Mouse (Mus musculus): ENCODE results near the gene Gm49345. TPM values are rescaled to one million over a fixed set of nuclear protein-coding genes. Genes with fewer than 3 reads are reported as not detected.
"Not testable (repeated sequence)": the region's sequence is repeated elsewhere in the genome, so short reads cannot be mapped to it uniquely, and the experiment has no call there.

The Gm49345 gene
- total RNA-seq (2015; ENCODE audit: low replicate concordance) (not detected in 2 replicates), total RNA-seq (2017; ENCODE audit: low replicate concordance) (0.13 TPM in 1 of 2 replicates, not detected in the other)

DNA sequence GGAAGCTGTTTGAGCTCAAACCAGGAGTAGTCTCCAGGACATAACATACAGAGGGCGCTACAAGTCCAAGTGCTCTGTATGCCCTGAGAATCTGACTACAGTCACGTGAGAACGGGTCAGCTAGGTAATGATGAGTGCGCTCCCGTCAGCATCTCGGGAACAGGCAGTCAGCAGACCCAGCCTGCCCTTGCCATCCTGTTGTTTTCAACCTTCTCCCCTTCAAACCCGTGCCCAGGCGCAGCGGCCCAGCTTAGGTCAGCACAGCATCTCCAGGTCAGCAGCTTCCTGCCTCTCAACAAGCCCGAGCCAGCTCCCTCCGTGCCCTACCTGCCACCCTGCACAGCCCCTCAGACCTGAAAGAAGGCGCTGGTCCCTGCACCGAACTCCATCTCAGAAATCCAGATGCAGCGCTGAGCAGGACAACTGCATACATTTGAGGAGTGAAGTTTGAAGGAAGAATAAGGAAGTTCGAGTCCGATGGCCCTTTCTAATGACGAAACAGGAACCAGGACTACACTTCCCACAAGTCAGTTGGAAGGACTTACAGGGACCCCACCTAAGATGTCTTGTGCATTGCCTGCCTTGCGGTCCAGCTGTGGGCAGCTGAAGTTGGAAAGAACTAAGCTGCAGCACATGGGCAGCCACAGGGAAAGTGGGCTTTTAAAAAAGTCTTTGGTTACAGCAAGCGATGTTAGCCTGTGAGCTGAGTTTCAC is at the start of gene Gm49345, which contains the start of gene Zfp729a:
TSS of gene Gm49345 (minus strand) at position 476 of the 714 bp plus-strand sequence.
TSS of gene Zfp729a (minus strand) at position 498 of the 714 bp plus-strand sequence.
- peak; percentile 86 for ATAC-seq (replicated peaks; ENCODE audit: low FRiP score, poor library complexity, severe bottlenecking)

DNA sequence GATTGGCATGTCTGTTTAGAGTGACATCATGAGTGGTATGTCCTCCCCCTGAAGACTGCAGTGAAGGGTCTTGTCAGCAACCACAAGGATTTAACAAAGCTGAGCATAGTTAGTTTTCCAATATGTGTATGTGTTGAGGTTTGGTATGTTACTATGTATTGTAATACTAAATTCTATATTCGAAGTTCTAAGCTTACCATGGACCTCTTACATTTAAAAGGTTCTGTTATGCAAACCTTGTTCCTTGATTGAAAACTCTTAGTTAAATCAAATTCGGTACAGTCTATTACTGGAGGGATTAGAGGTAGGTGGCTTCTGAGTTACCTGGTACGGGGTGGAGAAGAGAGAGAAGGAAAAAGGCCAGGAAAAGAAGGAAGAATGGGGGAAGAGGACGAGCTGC is 49.4 kb upstream of the Gm49345 start, which contains the start of gene Zfp738:
TSS of gene Zfp738 (minus strand) at position 101 of the 400 bp plus-strand sequence.
- no peak for ATAC-seq (replicated peaks; ENCODE audit: low FRiP score, poor library complexity, severe bottlenecking)

DNA sequence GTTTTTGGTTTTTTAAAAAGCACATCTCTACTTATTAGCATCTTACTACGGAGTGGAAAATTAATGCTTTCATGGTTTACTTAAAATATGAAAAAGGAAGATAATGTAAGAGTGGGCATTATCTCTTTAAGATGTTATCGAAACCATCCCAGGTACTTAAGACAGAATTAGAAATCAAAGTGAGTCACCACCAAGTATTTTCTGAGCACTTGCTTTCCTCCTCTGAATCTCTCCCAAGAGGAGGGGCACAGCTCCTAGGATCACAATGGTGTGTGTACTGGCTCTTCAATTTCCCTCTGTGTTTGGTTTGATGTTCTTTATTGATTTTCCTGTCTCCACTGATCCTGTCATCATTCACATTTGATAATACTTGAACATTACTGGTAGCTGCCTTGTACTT is 46.3 kb upstream of the Gm49345 start:
- not testable (repeated sequence) for ATAC-seq (replicated peaks; ENCODE audit: low FRiP score, poor library complexity, severe bottlenecking)

DNA sequence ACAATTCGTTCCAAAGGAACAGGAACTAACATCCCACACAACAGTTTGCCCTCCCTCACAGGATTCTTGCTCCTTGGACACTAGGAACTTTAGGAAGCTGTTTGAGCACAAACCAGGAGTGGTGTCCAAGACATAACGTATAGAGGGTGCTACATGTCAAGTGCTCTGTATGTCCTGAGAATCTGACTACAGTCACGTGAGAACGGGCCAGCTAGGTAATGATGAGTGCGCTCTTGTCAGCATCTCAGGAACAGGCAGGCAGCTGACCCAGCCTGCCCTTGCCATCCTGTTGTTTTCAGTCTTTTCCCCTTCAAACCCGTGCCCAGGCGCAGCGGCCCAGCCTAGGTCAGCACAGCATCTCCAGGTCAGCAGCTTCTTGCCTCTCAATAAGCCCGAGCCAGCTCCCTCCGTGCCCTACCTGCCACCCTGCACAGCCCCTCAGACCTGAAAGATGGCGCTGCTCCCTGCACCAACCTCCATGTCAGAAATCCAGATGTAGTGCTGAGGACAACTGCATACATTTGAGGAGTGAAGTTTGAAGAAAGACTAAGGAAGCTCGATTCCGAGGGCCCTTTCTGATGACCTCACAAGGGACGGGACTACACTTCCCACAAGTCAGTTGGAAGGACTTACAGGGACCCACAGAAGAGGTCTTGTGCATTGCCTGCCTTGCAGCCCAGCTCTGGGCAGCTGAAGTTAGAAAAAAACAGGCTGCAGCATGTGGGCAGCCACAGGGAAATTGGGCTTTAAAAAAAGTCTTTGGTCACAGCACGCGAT is 45.6 kb upstream of the Gm49345 start:
- peak; percentile 80 for ATAC-seq (replicated peaks; ENCODE audit: low FRiP score, poor library complexity, severe bottlenecking)

- no peak for ATAC-seq (replicated peaks; ENCODE audit: low FRiP score, poor library complexity, severe bottlenecking)
Measured at GRCm38 (mm10) chr13:67674902-67675301, 37.3 kb upstream of the Gm49345 start.

DNA sequence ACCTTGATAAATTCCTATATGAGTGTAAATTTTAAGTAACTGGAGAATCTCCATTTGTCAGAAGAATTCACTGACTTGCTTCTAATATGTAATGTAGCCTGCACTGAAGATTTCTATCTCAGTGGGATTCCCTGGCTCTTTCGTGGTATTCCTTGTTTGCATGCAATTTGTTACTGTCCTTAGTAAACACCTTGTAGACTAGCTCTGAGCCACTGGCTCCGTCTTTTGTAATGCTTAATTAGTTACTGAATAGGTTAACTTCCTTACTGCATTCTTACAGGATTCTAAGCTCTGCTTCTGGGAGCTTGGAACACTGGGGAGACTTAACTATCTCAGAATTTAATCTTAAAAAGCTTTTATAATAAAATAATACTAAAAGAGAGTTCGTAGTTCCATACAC is 14.9 kb upstream of the Gm49345 start:
- ATAC-seq (replicated peaks; ENCODE audit: low FRiP score, poor library complexity, severe bottlenecking), result no peak

- no peak for ATAC-seq (replicated peaks; ENCODE audit: low FRiP score, poor library complexity, severe bottlenecking)
Measured at GRCm38 (mm10) chr13:67610108-67610507, 27.5 kb downstream of the Gm49345 start.

DNA sequence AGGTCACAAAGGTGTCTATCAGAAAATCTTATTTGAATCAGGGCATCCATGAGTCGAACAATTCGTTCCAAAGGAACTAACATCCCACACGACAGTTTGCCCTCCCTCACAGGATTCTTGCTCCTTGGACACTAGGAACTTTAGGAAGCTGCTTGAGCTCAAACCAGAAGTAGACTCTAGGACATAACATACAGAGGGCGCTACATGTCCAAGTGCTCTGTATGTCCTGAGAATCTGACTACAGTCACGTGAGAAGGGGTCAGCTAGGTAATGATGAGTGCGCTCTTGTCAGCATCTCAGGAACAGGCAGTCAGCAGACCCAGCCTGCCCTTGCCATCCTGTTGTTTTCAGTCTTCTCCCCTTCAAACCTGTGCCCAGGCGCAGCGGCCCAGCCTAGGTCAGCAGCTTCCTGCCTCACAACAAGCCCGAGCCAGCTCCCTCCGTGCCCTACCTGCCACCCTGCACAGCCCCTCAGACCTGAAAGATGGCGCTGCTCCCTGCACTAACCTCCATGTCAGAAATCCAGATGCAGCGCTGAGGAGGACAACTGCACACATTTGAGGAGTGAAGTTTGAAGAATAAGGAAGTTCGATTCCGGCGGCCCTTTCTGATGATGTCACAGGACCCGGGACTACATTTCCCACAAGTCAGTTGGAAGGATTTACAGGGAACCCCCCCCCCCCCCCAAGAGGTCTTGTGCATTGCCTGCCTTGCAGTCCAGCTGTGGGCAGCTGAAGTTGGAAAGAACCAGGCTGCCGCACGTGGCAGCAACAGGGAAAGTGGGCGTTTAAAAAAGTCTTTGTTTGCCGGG is 28.3 kb downstream of the Gm49345 start, which contains the start of gene Zfp729b:
TSS of gene Zfp729b (minus strand) at position 642 of the 811 bp plus-strand sequence.
- peak; percentile 71 for ATAC-seq (replicated peaks; ENCODE audit: low FRiP score, poor library complexity, severe bottlenecking)

GRCm38 (mm10) chr13:67572591-67573189 is 64.9 kb downstream of the Gm49345 start:
- ATAC-seq (replicated peaks; ENCODE audit: low FRiP score, poor library complexity, severe bottlenecking), result no peak

DNA sequence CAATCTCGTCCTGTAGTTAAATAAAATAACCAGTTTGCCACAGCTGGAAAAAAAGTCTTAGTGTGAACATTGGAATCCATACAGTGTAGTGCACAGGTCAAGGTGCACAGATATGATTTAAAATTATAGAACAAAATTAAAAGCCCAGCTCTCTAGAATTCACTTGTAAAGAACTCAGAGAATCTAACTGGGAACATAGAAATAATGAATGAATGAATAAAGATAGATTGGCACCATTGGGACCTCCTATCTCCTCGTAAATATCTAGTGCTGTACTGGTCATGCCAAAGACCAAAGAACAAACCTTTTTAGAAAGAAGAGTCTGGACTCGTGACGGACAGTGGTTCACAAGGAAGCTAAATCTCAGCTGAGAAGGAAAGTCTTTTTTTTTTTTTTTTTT is 83.8 kb downstream of the Gm49345 start, which contains the start of gene Zfp748:
TSS of gene Zfp748 (minus strand) at position 101 of the 400 bp plus-strand sequence.
- ATAC-seq (replicated peaks; ENCODE audit: low FRiP score, poor library complexity, severe bottlenecking), result no peak

DNA sequence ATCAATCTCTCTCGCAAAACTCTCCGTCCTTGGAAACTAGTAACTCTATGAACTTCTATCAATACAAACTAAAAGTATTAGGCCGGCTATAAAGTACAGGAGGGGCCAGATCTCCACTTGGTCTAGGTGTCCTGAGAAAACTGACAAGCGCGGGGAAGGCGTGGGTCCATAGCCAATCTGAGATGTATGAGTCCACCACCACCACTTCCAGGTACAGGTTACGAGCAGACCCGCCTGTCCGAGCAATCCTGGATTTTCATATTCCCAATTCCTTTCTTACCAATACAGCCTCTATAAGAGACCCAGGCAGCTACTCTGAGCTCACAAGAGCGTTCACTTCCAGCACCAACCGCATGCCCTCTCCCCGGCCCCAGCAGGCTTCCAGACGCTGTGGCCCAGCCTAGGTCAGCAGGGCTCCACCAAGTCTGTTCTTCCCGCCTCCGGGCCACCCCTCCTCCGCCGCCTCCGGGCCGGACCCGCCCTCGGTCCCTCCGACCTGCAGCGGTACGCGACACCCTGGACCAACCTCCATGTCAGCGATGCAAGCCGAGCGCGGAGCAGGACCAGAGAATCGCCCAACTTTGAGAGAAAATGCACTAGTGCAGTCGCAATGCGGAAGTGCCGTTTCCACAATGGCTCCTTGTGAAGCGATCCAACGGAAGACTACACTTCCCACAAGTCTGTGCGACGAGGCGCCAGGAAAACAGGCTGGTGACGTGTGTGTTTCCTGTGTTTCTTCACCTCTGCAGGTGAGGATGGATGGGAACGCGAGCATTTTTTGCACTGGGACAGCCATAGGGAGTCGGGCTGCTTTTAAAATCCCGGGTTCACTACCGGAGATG is 84.8 kb downstream of the Gm49345 start:
- ATAC-seq (replicated peaks; ENCODE audit: low FRiP score, poor library complexity, severe bottlenecking), result peak; percentile 92

- ATAC-seq (replicated peaks; ENCODE audit: low FRiP score, poor library complexity, severe bottlenecking), result no peak
Measured at GRCm38 (mm10) chr13:67545941-67546340, 91.6 kb downstream of the Gm49345 start.

Other genes starting within 250 kb of the Gm49345 start
- not detected in 2 replicates for gene Zfp429, start 237.9 kb downstream of the Gm49345 start, total RNA-seq (2015; ENCODE audit: low replicate concordance)
- 4.0 TPM in 1 of 2 replicates, not detected in the other for gene Zfp429, start 237.9 kb downstream of the Gm49345 start, total RNA-seq (2017; ENCODE audit: low replicate concordance)
- gene Zfp459, start 216.4 kb downstream of the Gm49345 start, total RNA-seq (2015; ENCODE audit: low replicate concordance), result not detected in 2 replicates
- gene Zfp459, start 216.4 kb downstream of the Gm49345 start, total RNA-seq (2017; ENCODE audit: low replicate concordance), result 0.13 TPM in 1 of 2 replicates, not detected in the other
- gene Zfp874a, start 186.1 kb downstream of the Gm49345 start, total RNA-seq (2015; ENCODE audit: low replicate concordance), result 0.84 and 7.2 TPM in 2 replicates
- gene Zfp874a, start 186.1 kb downstream of the Gm49345 start, total RNA-seq (2017; ENCODE audit: low replicate concordance), result 3.4 and 4.9 TPM in 2 replicates
- gene Zfp874b, start 153.5 kb downstream of the Gm49345 start, total RNA-seq (2015; ENCODE audit: low replicate concordance), result 2.9 and 7.1 TPM in 2 replicates
- gene Zfp874b, start 153.5 kb downstream of the Gm49345 start, total RNA-seq (2017; ENCODE audit: low replicate concordance), result 4.6 and 5.7 TPM in 2 replicates
- gene Zfp58, start 137.2 kb downstream of the Gm49345 start, total RNA-seq (2015; ENCODE audit: low replicate concordance), result 3.2 and 5.0 TPM in 2 replicates
- 1.8 TPM in 1 of 2 replicates, not detected in the other for gene Zfp58, start 137.2 kb downstream of the Gm49345 start, total RNA-seq (2017; ENCODE audit: low replicate concordance)
- not detected in 2 replicates for gene Gm26965, start 111.6 kb downstream of the Gm49345 start, total RNA-seq (2015; ENCODE audit: low replicate concordance)
- not detected in 2 replicates for gene Gm26965, start 111.6 kb downstream of the Gm49345 start, total RNA-seq (2017; ENCODE audit: low replicate concordance)
- gene Zfp87, start 111.6 kb downstream of the Gm49345 start, total RNA-seq (2015; ENCODE audit: low replicate concordance), result 5.0 and 11.3 TPM in 2 replicates
- gene Zfp87, start 111.6 kb downstream of the Gm49345 start, total RNA-seq (2017; ENCODE audit: low replicate concordance), result 2.0 and 6.7 TPM in 2 replicates
- 5.8 and 9.2 TPM in 2 replicates for gene Zfp748, start 83.9 kb downstream of the Gm49345 start, total RNA-seq (2015; ENCODE audit: low replicate concordance)
- 4.2 and 7.1 TPM in 2 replicates for gene Zfp748, start 83.9 kb downstream of the Gm49345 start, total RNA-seq (2017; ENCODE audit: low replicate concordance)
- 4.2 and 6.5 TPM in 2 replicates for gene Zfp729b, start 28.1 kb downstream of the Gm49345 start, total RNA-seq (2015; ENCODE audit: low replicate concordance)
- 3.0 and 5.1 TPM in 2 replicates for gene Zfp729b, start 28.1 kb downstream of the Gm49345 start, total RNA-seq (2017; ENCODE audit: low replicate concordance)
- gene Zfp729a, start within 50 bp of the Gm49345 start, total RNA-seq (2015; ENCODE audit: low replicate concordance), result 1.3 and 4.3 TPM in 2 replicates
- 1.2 and 6.0 TPM in 2 replicates for gene Zfp729a, start within 50 bp of the Gm49345 start, total RNA-seq (2017; ENCODE audit: low replicate concordance)
- 1.3 and 7.2 TPM in 2 replicates for gene Zfp738, start 49.3 kb upstream of the Gm49345 start, total RNA-seq (2015; ENCODE audit: low replicate concordance)
- 1.1 and 1.4 TPM in 2 replicates for gene Zfp738, start 49.3 kb upstream of the Gm49345 start, total RNA-seq (2017; ENCODE audit: low replicate concordance)
- gene Zfp65, start 91.4 kb upstream of the Gm49345 start, total RNA-seq (2015; ENCODE audit: low replicate concordance), result 0.42 and 4.7 TPM in 2 replicates
- gene Zfp65, start 91.4 kb upstream of the Gm49345 start, total RNA-seq (2017; ENCODE audit: low replicate concordance), result 0.39 and 1.6 TPM in 2 replicates
- gene Zfp85, start 117.5 kb upstream of the Gm49345 start, total RNA-seq (2015; ENCODE audit: low replicate concordance), result 4.2 and 4.3 TPM in 2 replicates
- 0.23 TPM in 1 of 2 replicates, not detected in the other for gene Zfp85, start 117.5 kb upstream of the Gm49345 start, total RNA-seq (2017; ENCODE audit: low replicate concordance)
- not detected in 2 replicates for gene Zfp493, start 141.9 kb upstream of the Gm49345 start, total RNA-seq (2015; ENCODE audit: low replicate concordance)
- 0.39 and 0.76 TPM in 2 replicates for gene Zfp493, start 141.9 kb upstream of the Gm49345 start, total RNA-seq (2017; ENCODE audit: low replicate concordance)
- gene Zfp273, start 176.0 kb upstream of the Gm49345 start, total RNA-seq (2015; ENCODE audit: low replicate concordance), result 1.8 and 11.3 TPM in 2 replicates
- 2.2 TPM in 1 of 2 replicates, not detected in the other for gene Zfp273, start 176.0 kb upstream of the Gm49345 start, total RNA-seq (2017; ENCODE audit: low replicate concordance)
- not detected in 2 replicates for gene Gm10037, start 193.3 kb upstream of the Gm49345 start, total RNA-seq (2015; ENCODE audit: low replicate concordance)
- gene Gm10037, start 193.3 kb upstream of the Gm49345 start, total RNA-seq (2017; ENCODE audit: low replicate concordance), result not detected in 2 replicates
- not detected in 2 replicates for gene BC048507, start 225.6 kb upstream of the Gm49345 start, total RNA-seq (2015; ENCODE audit: low replicate concordance)
- gene BC048507, start 225.6 kb upstream of the Gm49345 start, total RNA-seq (2017; ENCODE audit: low replicate concordance), result not detected in 2 replicates